Mouse (Mus musculus): ENCODE measurements around the gene Atp5k.

The Atp5k gene

DNA sequence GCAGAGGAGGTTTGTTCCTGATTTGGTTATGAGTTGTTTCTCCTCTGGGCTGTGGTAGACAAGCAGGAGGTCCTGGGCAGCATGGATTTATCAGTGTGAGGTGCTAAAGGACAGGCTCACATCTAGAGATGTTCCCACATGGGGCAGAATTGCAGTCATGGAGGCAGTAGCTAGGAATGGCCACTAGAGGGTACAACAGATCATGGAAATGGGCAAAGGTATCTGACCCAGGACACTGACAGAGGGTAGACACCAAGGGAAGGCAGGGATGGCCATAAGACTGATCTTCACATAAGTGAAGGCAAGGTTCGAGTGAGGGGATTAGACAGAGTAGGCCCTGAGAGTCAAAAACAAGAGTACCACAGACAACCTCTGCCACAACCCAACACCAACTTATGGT is 7.1 kb downstream of the Atp5k start:
- DNase-seq (ENCODE audit: low spot score in 2 of 2), result peak in 1 of 2 experiments; percentile 56

- DNase-seq (ENCODE audit: low spot score in 2 of 2), result no peak
Observed at GRCm38 (mm10) chr5:108423427-108423826, 10.8 kb downstream of the Atp5k start.

- no peak for DNase-seq (ENCODE audit: low spot score in 2 of 2)
Observed at GRCm38 (mm10) chr5:108422741-108423140, 11.5 kb downstream of the Atp5k start.

GRCm38 (mm10) chr5:108414711-108415110 is 19.5 kb downstream of the Atp5k start:
- DNase-seq (ENCODE audit: low spot score in 2 of 2), result no peak

DNA sequence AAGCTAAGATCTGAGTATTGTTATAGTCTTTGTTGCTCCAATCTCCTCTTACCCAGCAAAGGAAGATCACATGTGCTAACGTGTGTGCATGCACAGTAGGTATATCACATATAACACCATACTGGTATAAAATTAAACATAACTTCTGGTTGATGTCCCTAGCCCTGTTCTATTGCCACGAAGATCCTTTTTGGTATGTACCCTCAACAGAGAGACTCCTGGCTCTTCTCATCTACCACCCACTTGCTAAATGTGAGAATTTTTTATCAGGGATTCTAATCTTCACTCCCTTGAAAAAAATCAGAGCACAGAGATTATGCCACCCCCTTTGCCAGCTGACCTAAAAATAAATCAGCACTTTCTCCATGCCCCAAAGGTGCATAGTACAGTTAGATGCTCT is 27.3 kb downstream of the Atp5k start:
- no peak for DNase-seq (ENCODE audit: low spot score in 2 of 2)

GRCm38 (mm10) chr5:108405460-108405859 is 28.8 kb downstream of the Atp5k start:
- no peak for DNase-seq (ENCODE audit: low spot score in 2 of 2)

DNA sequence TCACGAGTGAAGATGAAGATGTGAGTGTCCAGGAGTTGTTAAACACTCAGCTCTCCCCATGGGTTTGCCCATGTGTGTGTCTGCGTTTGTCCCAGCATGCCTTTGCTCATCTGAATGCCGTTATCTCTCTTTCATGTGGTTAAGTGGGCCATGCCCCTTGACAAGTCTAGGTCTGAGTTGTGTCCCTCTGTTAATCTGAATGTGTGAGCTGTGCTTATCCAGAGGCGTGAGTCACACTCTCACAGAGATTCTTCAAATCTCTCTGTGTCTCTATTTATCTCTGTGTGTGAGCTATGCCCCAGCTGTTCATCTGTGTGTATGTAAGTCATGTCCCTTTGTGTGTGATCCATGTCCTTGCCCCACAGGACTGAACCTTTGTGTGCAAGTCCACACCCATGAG is 30.8 kb downstream of the Atp5k start:
- DNase-seq (ENCODE audit: low spot score in 2 of 2), result no peak

- DNase-seq (ENCODE audit: low spot score in 2 of 2), result no peak
Observed at GRCm38 (mm10) chr5:108389744-108390143, 44.5 kb downstream of the Atp5k start.

DNA sequence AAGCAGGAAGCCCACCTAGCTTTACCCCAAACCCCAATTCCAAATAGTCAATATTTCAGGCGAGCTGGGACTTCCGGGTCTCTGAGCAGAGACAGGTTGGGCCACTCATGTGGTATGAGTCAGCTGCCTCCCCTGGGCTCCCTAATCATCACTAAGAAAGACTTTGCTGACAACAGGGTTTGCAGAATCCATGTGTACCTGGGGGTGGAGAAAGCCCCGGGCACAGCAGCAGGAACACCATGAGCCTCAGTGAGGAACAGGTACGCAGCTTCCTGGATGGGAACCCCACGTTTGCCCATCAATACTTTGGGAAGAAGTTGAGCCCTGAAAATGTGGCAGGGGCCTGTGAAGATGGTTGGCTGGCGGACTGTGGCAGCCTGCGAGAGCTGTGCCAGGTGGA is 46.0 kb downstream of the Atp5k start, which contains the start of gene Pde6b:
Pde6b (plus strand) TSS at position 191 of the 400 bp plus-strand sequence.
- DNase-seq (ENCODE audit: low spot score in 2 of 2), result no peak

DNA sequence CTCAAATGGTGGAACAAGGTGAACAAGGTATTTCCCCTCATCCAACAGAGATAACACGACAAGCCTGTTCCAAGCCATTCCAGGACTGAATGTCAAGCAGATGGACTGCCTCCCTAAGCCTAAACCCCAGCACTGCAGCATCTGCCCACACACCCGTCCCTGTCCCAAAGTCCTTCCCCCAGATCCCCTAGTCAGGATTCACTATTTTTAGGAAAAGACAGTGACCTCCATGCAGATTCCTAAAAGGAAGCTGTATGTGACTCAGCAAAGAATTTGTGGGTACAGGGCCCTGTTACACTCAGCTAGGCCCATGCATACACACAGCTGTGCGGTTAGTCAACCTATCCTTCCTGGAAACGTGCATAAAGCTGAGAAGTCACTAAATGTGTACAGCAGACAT is 47.8 kb downstream of the Atp5k start:
- DNase-seq (ENCODE audit: low spot score in 2 of 2), result no peak

GRCm38 (mm10) chr5:108385632-108386031 is 48.6 kb downstream of the Atp5k start:
- DNase-seq (ENCODE audit: low spot score in 2 of 2), result no peak
